Mouse (Mus musculus) embryonic facial prominence, embryonic 15.5 days (tissue): ENCODE results near the gene Kndc1. TPM values are rescaled to one million over a fixed set of nuclear protein-coding genes. Genes with fewer than 3 reads are reported as not detected.

ENCODE experiments used
- ATAC-seq: fragments of 200-750 bp; cut with Nextera tagmentation; 2 replicates; pipeline ENCODE4 v1.8.0; 2017; ENCODE audit warnings: low read depth, moderate TSS enrichment; ENCODE audit not compliant: insufficient number of reproducible peaks, low FRiP score, low TSS enrichment
- H3K27ac ChIP-seq: fragments of 300-500 bp; sonication (generic); replicated peaks from 2 replicates; pipeline ENCODE4 v1.5.1; 2015; ENCODE audit warnings: mild to moderate bottlenecking, inconsistent platforms
- H3K27me3 ChIP-seq: fragments of 300-500 bp; sonication (generic); 2 replicates; pipeline ENCODE4 v1.6.1; 2015; ENCODE audit warnings: inconsistent platforms
- H3K36me3 ChIP-seq: fragments of 300-500 bp; sonication (generic); 2 replicates; pipeline ENCODE4 v1.6.1; 2015; ENCODE audit warnings: mild to moderate bottlenecking, inconsistent platforms
- H3K4me1 ChIP-seq: fragments of 300-500 bp; sonication (generic); 2 replicates; pipeline ENCODE4 v1.6.1; 2015; ENCODE audit warnings: inconsistent platforms
- H3K4me2 ChIP-seq: fragments of 300-500 bp; sonication (generic); replicated peaks from 2 replicates; pipeline ENCODE4 v1.6.1; 2015; ENCODE audit warnings: mild to moderate bottlenecking, inconsistent platforms
- H3K4me3 ChIP-seq: fragments of 300-500 bp; sonication (generic); replicated peaks from 2 replicates; pipeline ENCODE4 v1.5.1; 2015; ENCODE audit warnings: mild to moderate bottlenecking, inconsistent platforms
- H3K9ac ChIP-seq: fragments of 300-500 bp; sonication (generic); 2 replicates; pipeline ENCODE4 v1.6.1; 2015; ENCODE audit warnings: inconsistent platforms
- H3K9me3 ChIP-seq: fragments of 300-500 bp; sonication (generic); replicated peaks from 2 replicates; pipeline ENCODE4 v1.6.1; 2016; ENCODE audit warnings: inconsistent platforms
- WGBS: fragments of 180-500 bp; shearing (Covaris S2); methylation state at CpG from one replicate; pipeline ENCODE4 v1.1.7; 2015; 5-methylcytosine and 5-hydroxymethylcytosine counted together
- polyA plus RNA-seq: library from polyadenylated mRNA; unstranded; fragments of >200 nt; fragmentation: Nextera tagmentation; extraction: Ambion mirVana; gene quantifications from 2 replicates; pipeline ENCODE4 v1.2.1, GENCODE M21; 2015

Gene Kndc1
- polyA plus RNA-seq, 1 experiment from 2014 or later = 1.7 TPM

- Histone ChIP-seq H3K9me3 (no peaks in the 10 kb centered on the region), H3K9ac (no peak overlapping the region), H3K4me2 (no peak overlapping the region), H3K4me1 (no peaks in the 10 kb centered on the region), H3K36me3 (no peaks in the 10 kb centered on the region), H3K4me3 (no peak overlapping the region), H3K27ac (no peak overlapping the region), H3K27me3 (peaks cover 8% of the 10 kb centered on the region; the same call in 1 of the 2 replicates)
- ATAC-seq = no peak
- 67% methylated on average over 6 of the region's 6 CpGs for WGBS
Observed at GRCm38 (mm10) chr7:139951991-139952633, 57.6 kb downstream of the Kndc1 start.

GRCm38 (mm10) chr7:139955505-139955904 lies 61.0 kb downstream of the Kndc1 start:
- Histone ChIP-seq H3K9ac (no peak overlapping the region), H3K27ac (no peak overlapping the region), H3K4me1 (no peaks in the 10 kb centered on the region), H3K4me3 (no peak overlapping the region), H3K36me3 (no peaks in the 10 kb centered on the region), H3K9me3 (no peaks in the 10 kb centered on the region), H3K27me3 (peaks cover 2% of the 10 kb centered on the region; the same call in 1 of the 2 replicates), H3K4me2 (no peak overlapping the region)
- 74% methylated on average over 4 of the region's 4 CpGs for WGBS
- ATAC-seq = no peak

GRCm38 (mm10) chr7:139956658-139957057 lies 62.2 kb downstream of the Kndc1 start:
- no peaks in the 10 kb centered on the region for H3K4me1 ChIP-seq
- no peak overlapping the region for H3K4me2 ChIP-seq
- no peak overlapping the region for H3K4me3 ChIP-seq
- H3K27me3 ChIP-seq = peaks cover 2% of the 10 kb centered on the region; the same call in 1 of the 2 replicates
- no peak overlapping the region for H3K9ac ChIP-seq
- H3K9me3 ChIP-seq = no peaks in the 10 kb centered on the region
- 77% methylated on average over 3 of the region's 3 CpGs for WGBS
- H3K36me3 ChIP-seq = no peaks in the 10 kb centered on the region
- no peak overlapping the region for H3K27ac ChIP-seq
- no peak for ATAC-seq

- WGBS = 56% methylated on average over 11 of the region's 11 CpGs
- H3K9ac ChIP-seq = no peak overlapping the region
- H3K27me3 ChIP-seq = peaks cover 2% of the 10 kb centered on the region; the same call in 1 of the 2 replicates
- no peak overlapping the region for H3K4me2 ChIP-seq
- no peaks in the 10 kb centered on the region for H3K36me3 ChIP-seq
- H3K4me3 ChIP-seq = no peak overlapping the region
- ATAC-seq = no peak
- H3K9me3 ChIP-seq = no peaks in the 10 kb centered on the region
- H3K4me1 ChIP-seq = no peaks in the 10 kb centered on the region
- no peak overlapping the region for H3K27ac ChIP-seq
Observed at GRCm38 (mm10) chr7:139957437-139957836, 62.9 kb downstream of the Kndc1 start.

- Histone ChIP-seq H3K36me3 (no peaks in the 10 kb centered on the region), H3K27ac (no peak overlapping the region), H3K4me2 (no peak overlapping the region), H3K4me3 (no peak overlapping the region), H3K9me3 (no peaks in the 10 kb centered on the region), H3K27me3 (peaks cover 2% of the 10 kb centered on the region; the same call in 1 of the 2 replicates), H3K9ac (no peak overlapping the region), H3K4me1 (no peaks in the 10 kb centered on the region)
- WGBS = 43% methylated on average over 11 of the region's 11 CpGs
- no peak for ATAC-seq
Observed at GRCm38 (mm10) chr7:139957958-139958357, 63.5 kb downstream of the Kndc1 start.

GRCm38 (mm10) chr7:139961141-139961540 lies 66.6 kb downstream of the Kndc1 start:
- Histone ChIP-seq H3K27me3 (peaks cover 2% of the 10 kb centered on the region; the same call in 1 of the 2 replicates), H3K9ac (no peak overlapping the region), H3K4me1 (no peaks in the 10 kb centered on the region), H3K36me3 (no peaks in the 10 kb centered on the region), H3K4me3 (no peak overlapping the region), H3K4me2 (no peak overlapping the region), H3K27ac (no peak overlapping the region), H3K9me3 (no peaks in the 10 kb centered on the region)
- ATAC-seq = no peak
- 80% methylated on average over 10 of the region's 10 CpGs for WGBS

GRCm38 (mm10) chr7:139963814-139964213 lies 69.3 kb downstream of the Kndc1 start:
- Histone ChIP-seq H3K36me3 (no peaks in the 10 kb centered on the region), H3K4me1 (no peaks in the 10 kb centered on the region), H3K9me3 (no peaks in the 10 kb centered on the region), H3K27ac (no peak overlapping the region), H3K9ac (no peak overlapping the region), H3K27me3 (no peaks in the 10 kb centered on the region), H3K4me2 (no peak overlapping the region), H3K4me3 (no peak overlapping the region)
- WGBS = 56% methylated on average over 4 of the region's 4 CpGs
- no peak for ATAC-seq

GRCm38 (mm10) chr7:139967175-139967574 lies 72.7 kb downstream of the Kndc1 start:
- H3K4me1 ChIP-seq = peaks cover 7% of the 10 kb centered on the region
- 17% methylated on average over 4 of the region's 4 CpGs for WGBS
- ATAC-seq = no peak
- no peaks in the 10 kb centered on the region for H3K27me3 ChIP-seq
- H3K9me3 ChIP-seq = no peaks in the 10 kb centered on the region
- H3K9ac ChIP-seq = no peak overlapping the region
- no peak overlapping the region for H3K4me2 ChIP-seq
- no peak overlapping the region for H3K27ac ChIP-seq
- H3K4me3 ChIP-seq = no peak overlapping the region
- no peaks in the 10 kb centered on the region for H3K36me3 ChIP-seq

GRCm38 (mm10) chr7:139968428-139968827 lies 73.9 kb downstream of the Kndc1 start:
- no peak overlapping the region for H3K4me3 ChIP-seq
- no peak for ATAC-seq
- H3K36me3 ChIP-seq = no peaks in the 10 kb centered on the region
- H3K4me2 ChIP-seq = no peak overlapping the region
- no peak overlapping the region for H3K27ac ChIP-seq
- H3K27me3 ChIP-seq = no peaks in the 10 kb centered on the region
- H3K9ac ChIP-seq = no peak overlapping the region
- WGBS = 41% methylated on average over 5 of the region's 5 CpGs
- peaks cover 7% of the 10 kb centered on the region for H3K4me1 ChIP-seq
- no peaks in the 10 kb centered on the region for H3K9me3 ChIP-seq

- Histone ChIP-seq H3K4me2 (no peak overlapping the region), H3K27me3 (no peaks in the 10 kb centered on the region), H3K36me3 (no peaks in the 10 kb centered on the region), H3K4me3 (no peak overlapping the region), H3K9me3 (no peaks in the 10 kb centered on the region), H3K4me1 (peaks cover 7% of the 10 kb centered on the region), H3K9ac (no peak overlapping the region), H3K27ac (peak overlapping the region; percentile 28)
- no peak for ATAC-seq
- 17% methylated on average over 10 of the region's 10 CpGs for WGBS
Observed at GRCm38 (mm10) chr7:139969348-139970130, 75.0 kb downstream of the Kndc1 start.

- WGBS = 59% methylated on average over 10 of the region's 10 CpGs
- no peaks in the 10 kb centered on the region for H3K36me3 ChIP-seq
- no peaks in the 10 kb centered on the region for H3K9me3 ChIP-seq
- H3K27ac ChIP-seq = peak overlapping the region; percentile 28
- H3K4me3 ChIP-seq = no peak overlapping the region
- no peaks in the 10 kb centered on the region for H3K27me3 ChIP-seq
- no peak overlapping the region for H3K4me2 ChIP-seq
- 0 out of 2 replicates have a peak, but pooled peaks have one; percentile 35 for ATAC-seq
- H3K4me1 ChIP-seq = peaks cover 7% of the 10 kb centered on the region
- no peak overlapping the region for H3K9ac ChIP-seq
Observed at GRCm38 (mm10) chr7:139970216-139970919, 75.9 kb downstream of the Kndc1 start.
